Mouse (Mus musculus) liver, embryonic 12.5 days (tissue): ENCODE data around the gene Bmp4. TPM values are rescaled to one million over a fixed set of nuclear protein-coding genes. Genes with fewer than 3 reads are reported as not detected.

Experiments used
- polyA plus RNA-seq: library from polyadenylated mRNA; unstranded; fragments of >200 nt; fragmentation: Nextera tagmentation; extraction: Ambion mirVana; gene quantifications from 2 replicates; pipeline ENCODE4 v1.2.1, GENCODE M21; 2016

Bmp4 gene
- polyA plus RNA-seq, 1 experiment from 2014 or later = 3.2 TPM

Other genes with a start within 250 kb of the Bmp4 start
- not detected in 2 replicates for gene Gm15217, start 11.3 kb downstream of the Bmp4 start, polyA plus RNA-seq